Mouse (Mus musculus) adrenal gland, adult (tissue): ENCODE data around the gene Dcaf7.
"Not testable (repeated sequence)": the region's sequence is repeated elsewhere in the genome, so short reads cannot be mapped to it uniquely, and the experiment has no call there.

ENCODE experiments used
- DNase-seq, 2 experiments: peaks; one replicate each; pipeline ENCODE4 v3.0.0; 2022 to 2023; ENCODE audit warnings: low spot score in 1 of 2; ENCODE audit not compliant: inconsistent age in 2 of 2

Gene Dcaf7

DNA sequence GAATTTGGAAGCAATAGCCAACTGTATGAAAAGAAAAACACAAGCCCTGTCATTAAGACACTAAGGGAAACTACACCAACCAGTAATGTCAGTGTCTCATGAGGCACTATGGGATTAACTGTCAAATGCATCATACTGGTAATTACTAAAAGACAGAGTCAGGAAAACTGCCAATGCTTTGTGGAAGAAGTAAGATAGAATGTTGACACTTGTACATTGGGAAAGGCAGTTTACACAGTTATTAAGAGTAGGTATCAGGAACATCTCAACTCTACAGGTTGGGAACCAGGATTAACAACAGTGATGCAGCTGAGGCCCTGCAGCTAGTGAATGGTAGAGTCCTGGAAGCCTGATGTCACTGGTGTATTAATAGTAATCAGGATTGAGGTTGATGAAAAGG lies 7.7 kb downstream of the Dcaf7 start:
- DNase-seq: no peak

- DNase-seq: no peak
Measured at GRCm38 (mm10) chr11:106045256-106045655, 8.6 kb downstream of the Dcaf7 start.

GRCm38 (mm10) chr11:106045780-106046179 lies 9.1 kb downstream of the Dcaf7 start:
- no peak for DNase-seq

DNA sequence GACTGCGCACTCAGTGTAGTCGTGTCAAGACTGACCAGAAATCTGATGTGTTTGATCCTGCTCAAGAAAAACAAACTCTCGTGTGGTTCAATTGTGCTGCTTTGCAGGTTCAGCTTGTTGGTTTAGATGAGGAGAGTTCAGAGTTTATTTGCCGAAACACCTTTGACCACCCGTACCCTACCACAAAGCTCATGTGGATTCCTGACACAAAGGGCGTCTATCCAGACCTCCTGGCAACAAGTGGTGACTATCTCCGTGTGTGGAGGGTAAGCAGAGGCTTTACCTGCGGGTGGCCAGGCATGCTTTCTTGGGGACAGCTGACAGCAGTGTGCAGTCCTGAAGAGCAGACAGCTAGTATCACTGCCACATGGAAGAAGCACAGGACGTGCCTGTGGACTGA lies 9.9 kb downstream of the Dcaf7 start:
- no peak for DNase-seq

- no peak for DNase-seq
Measured at GRCm38 (mm10) chr11:106053921-106054320, 17.2 kb downstream of the Dcaf7 start.

GRCm38 (mm10) chr11:106054600-106054999 lies 17.9 kb downstream of the Dcaf7 start:
- DNase-seq: no peak

- peak; percentile 43 to 63 for DNase-seq
Measured at GRCm38 (mm10) chr11:106055341-106055740, 18.7 kb downstream of the Dcaf7 start.

GRCm38 (mm10) chr11:106056819-106057491 lies 20.3 kb downstream of the Dcaf7 start:
- no peak for DNase-seq

GRCm38 (mm10) chr11:106058020-106058419 lies 21.3 kb downstream of the Dcaf7 start:
- DNase-seq: no peak

GRCm38 (mm10) chr11:106060549-106060948 lies 23.9 kb downstream of the Dcaf7 start:
- no peak for DNase-seq

DNA sequence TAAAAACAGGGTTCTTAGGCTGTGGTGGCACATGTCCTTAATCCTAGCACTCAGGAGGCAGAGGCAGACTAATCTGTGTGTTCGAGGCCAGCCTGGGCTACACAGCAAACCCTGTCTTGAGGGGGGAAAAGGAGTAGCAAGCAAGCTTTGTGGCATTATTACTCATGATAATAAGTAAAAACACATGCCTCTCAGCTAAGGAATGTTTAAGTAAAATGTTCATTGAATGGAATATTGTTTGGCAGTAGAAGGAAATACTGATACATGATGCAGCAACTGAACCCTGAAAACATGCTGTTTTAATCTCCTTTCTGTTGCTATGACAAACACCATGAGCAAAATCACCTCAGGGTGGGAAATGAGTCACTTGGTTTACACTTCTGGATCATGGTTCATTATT lies 24.6 kb downstream of the Dcaf7 start:
- DNase-seq: no peak

GRCm38 (mm10) chr11:106063756-106064155 lies 27.1 kb downstream of the Dcaf7 start:
- DNase-seq: no peak

- DNase-seq: no peak
Measured at GRCm38 (mm10) chr11:106065073-106065922, 28.6 kb downstream of the Dcaf7 start.

GRCm38 (mm10) chr11:106065923-106066571 lies 29.4 kb downstream of the Dcaf7 start, which contains the start of gene Taco1:
TSS of gene Taco1 (plus strand) at chr11:106066061.
- DNase-seq: peak; percentile 94 to 98

DNA sequence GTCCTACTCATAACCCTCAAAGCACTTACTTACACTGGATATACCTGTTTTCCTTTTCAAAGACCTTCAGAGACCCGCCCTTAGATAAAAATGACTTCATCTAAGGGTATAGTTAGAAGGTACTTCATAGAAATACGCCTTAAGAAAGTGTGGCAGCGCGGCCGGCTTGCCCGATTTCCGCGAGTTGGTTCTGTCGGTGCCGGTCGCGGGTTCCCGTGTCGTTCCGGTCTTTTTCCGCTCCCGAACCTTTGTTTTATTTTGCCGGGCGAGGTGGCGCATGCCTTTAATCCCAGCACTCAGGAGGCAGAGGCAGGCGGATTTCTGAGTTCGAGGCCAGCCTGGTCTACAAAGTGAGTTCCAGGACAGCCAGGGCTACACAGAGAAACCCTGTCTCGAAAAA lies 29.9 kb downstream of the Dcaf7 start:
- not testable (repeated sequence) for DNase-seq

- no peak for DNase-seq
Measured at GRCm38 (mm10) chr11:106073774-106074173, 37.1 kb downstream of the Dcaf7 start.

- DNase-seq: peak; percentile 63 to 87
Measured at GRCm38 (mm10) chr11:106076321-106076720, 39.6 kb downstream of the Dcaf7 start.

- DNase-seq: peak; percentile 99 to 100
Measured at GRCm38 (mm10) chr11:106083708-106084701, 47.3 kb downstream of the Dcaf7 start, which contains the start of gene Map3k3. TSS of gene Map3k3 (plus strand) at chr11:106084613.

- peak; percentile 86 to 94 for DNase-seq
Measured at GRCm38 (mm10) chr11:106084911-106085561, 48.4 kb downstream of the Dcaf7 start.

DNA sequence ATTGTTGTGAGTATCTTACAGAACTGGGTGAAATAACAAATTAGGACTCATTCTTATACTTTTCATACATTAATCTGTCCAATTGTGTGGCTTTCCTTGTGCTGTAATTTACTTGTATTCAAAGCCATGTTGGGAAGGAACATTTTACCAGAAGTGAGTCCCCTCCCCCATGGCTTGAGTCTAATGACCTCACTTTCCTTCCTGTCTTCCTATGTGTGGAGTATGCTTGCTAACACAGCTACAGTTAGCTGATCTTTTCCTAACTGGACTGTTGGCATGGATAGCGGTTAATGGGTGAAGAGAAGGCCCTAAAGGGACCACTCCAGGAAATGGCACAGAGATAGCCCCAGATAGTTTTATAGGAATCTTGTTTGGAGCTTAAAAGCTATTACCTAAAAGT lies 61.6 kb downstream of the Dcaf7 start:
- DNase-seq: peak in 1 of 2 experiments; percentile 51
